Mouse (Mus musculus): ENCODE results near the gene Olfr1378. TPM values are rescaled to one million over a fixed set of nuclear protein-coding genes. Genes with fewer than 3 reads are reported as not detected.

Gene Olfr1378
- total RNA-seq, 1 experiment = not detected

DNA sequence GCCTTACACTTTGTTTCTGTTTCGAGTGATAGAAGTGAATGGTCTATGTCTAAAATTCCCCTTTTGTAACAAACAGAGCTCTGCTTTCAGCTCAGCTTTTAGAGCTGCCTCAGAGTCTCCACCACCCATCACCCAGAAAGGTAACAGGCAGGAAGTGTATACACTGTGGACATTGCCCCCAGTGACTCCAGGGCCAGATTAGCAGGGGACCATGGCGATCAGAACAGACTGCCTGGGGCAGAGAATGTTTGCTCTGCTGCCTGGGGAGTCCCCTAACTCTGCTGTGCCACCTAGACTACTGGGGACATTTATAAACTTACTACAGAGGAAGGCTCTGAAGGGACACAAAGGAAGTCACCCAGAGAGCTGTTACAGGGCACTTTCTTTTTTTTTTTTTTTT is 50.0 kb downstream of the Olfr1378 start:
- Histone ChIP-seq H3K9me3 (ENCODE audit: control insufficient read depth, insufficient read depth, low read depth, low read length) (no peaks in the 10 kb centered on the region), H3K36me3 (ENCODE audit: control insufficient read depth, insufficient read depth, low read length, poor library complexity, severe bottlenecking) (no peaks in the 10 kb centered on the region), H3K27ac (ENCODE audit: insufficient read depth, low read depth, low read length, poor library complexity, severe bottlenecking) (no peak overlapping the region), H3K4me1 (ENCODE audit: control insufficient read depth in 2 of 2, insufficient read depth in 2 of 2, low read length in 2 of 2, poor library complexity in 1 of 2) (peaks cover 0 to 4% of the 10 kb centered on the region in 2 experiments; a peak in 1 of 4 replicates), H3K9ac (ENCODE audit: insufficient read depth, low read depth, low read length, poor library complexity, severe bottlenecking) (no peak overlapping the region), H3K4me3 (ENCODE audit: insufficient read depth in 1 of 2, low read depth in 1 of 2, low read length in 2 of 2, poor library complexity in 1 of 2, severe bottlenecking in 1 of 2) (no peak overlapping the region)
- TF ChIP-seq ZC3H11A (IDR thresholded peaks at IDR 0.05; ENCODE audit: borderline replicate concordance, low read depth, low read length) (no peak), HCFC1 (IDR thresholded peaks at IDR 0.05; ENCODE audit: borderline replicate concordance, insufficient read depth, low read length) (no peak), MAFK (IDR thresholded peaks at IDR 0.05; ENCODE audit: insufficient read depth, low read depth, low read length) (no peak), CHD2 (IDR thresholded peaks at IDR 0.05; ENCODE audit: low read depth, low read length) (no peak), ZNF384 (IDR thresholded peaks at IDR 0.05; ENCODE audit: low read depth, low read length) (no peak)
- DNase-seq (ENCODE audit: low read depth, low spot score) = no peak
- in situ Hi-C loops (cut with MboI; ENCODE audit: low sequenced_read_pairs in 2 of 2, unreplicated experiment in 2 of 2) = no loop called here

Other genes with a start within 250 kb of the Olfr1378 start
- 11.0 and 13.0 TPM in 2 replicates for gene Zfp354c, start 138.8 kb upstream of the Olfr1378 start, total RNA-seq (2012; rRNA removed)
- gene Zfp879, start 125.0 kb upstream of the Olfr1378 start, total RNA-seq (2012; rRNA removed) = 0.45 and 0.48 TPM in 2 replicates
- 0.71 and 0.74 TPM in 2 replicates for gene Grm6, start 115.8 kb upstream of the Olfr1378 start, total RNA-seq (2012; rRNA removed)
- 2.7 and 3.3 TPM in 2 replicates for gene Zfp454, start 78.9 kb upstream of the Olfr1378 start, total RNA-seq (2012; rRNA removed)
- gene Zfp2, start 50.4 kb upstream of the Olfr1378 start, total RNA-seq (2012; rRNA removed) = 6.1 and 6.3 TPM in 2 replicates
- 0.63 and 1.0 TPM in 2 replicates for gene Zfp354b, start 34.9 kb upstream of the Olfr1378 start, total RNA-seq (2012; rRNA removed)
- gene 4933414I15Rik, start 22.8 kb upstream of the Olfr1378 start, total RNA-seq (2012; rRNA removed) = not detected in 2 replicates
- not detected in 2 replicates for gene Prop1, start 12.8 kb upstream of the Olfr1378 start, total RNA-seq (2012; rRNA removed)
- gene Olfr1377, start 15.4 kb downstream of the Olfr1378 start, total RNA-seq (2012; rRNA removed) = not detected in 2 replicates
- not detected in 2 replicates for gene Olfr51, start 37.1 kb downstream of the Olfr1378 start, total RNA-seq (2012; rRNA removed)
- not detected in 2 replicates for gene Olfr54, start 47.7 kb downstream of the Olfr1378 start, total RNA-seq (2012; rRNA removed)
- not detected in 2 replicates for gene Olfr1375, start 81.6 kb downstream of the Olfr1378 start, total RNA-seq (2012; rRNA removed)
- gene Zfp354a, start 92.7 kb downstream of the Olfr1378 start, total RNA-seq (2012; rRNA removed) = 6.6 and 7.1 TPM in 2 replicates